Mouse (Mus musculus) lung, postnatal 0 days (tissue): ENCODE measurements around the gene Csrp1. TPM values are rescaled to one million over a fixed set of nuclear protein-coding genes. Genes with fewer than 3 reads are reported as not detected.

ENCODE experiments used
- ATAC-seq: fragments of 200-750 bp; cut with Nextera tagmentation; 2 replicates; pipeline ENCODE4 v1.8.0; 2017; ENCODE audit warnings: moderate library complexity
- DNase-seq: peaks from one replicate; pipeline ENCODE4 v3.0.0-alpha.2; 2016; ENCODE audit warnings: low spot score
- H3K27ac ChIP-seq: fragments of 300-500 bp; sonication (generic); 2 replicates; pipeline ENCODE4 v1.5.1; 2014; ENCODE audit warnings: antibody characterized with exemption, mild to moderate bottlenecking, low read length, mixed read lengths
- H3K27me3 ChIP-seq: fragments of 300-500 bp; sonication (generic); replicated peaks from 2 replicates; pipeline ENCODE4 v1.6.1; 2014; ENCODE audit warnings: low read length, mixed read lengths; ENCODE audit not compliant: insufficient read depth
- H3K36me3 ChIP-seq: fragments of 300-500 bp; sonication (generic); 2 replicates; pipeline ENCODE4 v1.6.1; 2014; ENCODE audit warnings: low read length, mixed read lengths; ENCODE audit not compliant: insufficient read depth
- H3K4me1 ChIP-seq: fragments of 300-500 bp; sonication (generic); 2 replicates; pipeline ENCODE4 v1.6.1; 2014; ENCODE audit warnings: antibody characterized with exemption, low read depth, low read length, mixed read lengths; ENCODE audit not compliant: insufficient read depth
- H3K4me2 ChIP-seq: fragments of 300-500 bp; sonication (generic); replicated peaks from 2 replicates; pipeline ENCODE4 v1.6.1; 2014; ENCODE audit warnings: low read depth, mild to moderate bottlenecking, low read length, moderate library complexity, mixed read lengths
- H3K4me3 ChIP-seq: fragments of 300-500 bp; sonication (generic); 2 replicates; pipeline ENCODE4 v1.5.1; 2014; ENCODE audit warnings: low read depth, low read length
- H3K9ac ChIP-seq: fragments of 300-500 bp; sonication (generic); replicated peaks from 2 replicates; pipeline ENCODE4 v1.6.1; 2014; ENCODE audit warnings: low read depth, mild to moderate bottlenecking
- H3K9me3 ChIP-seq: fragments of 300-500 bp; sonication (generic); 2 replicates; pipeline ENCODE4 v1.6.1; 2016; ENCODE audit warnings: low read length, mixed read lengths
- CTCF ChIP-seq: IDR thresholded peaks from 2 replicates; pipeline ENCODE4 v1.5.1; 2016; ENCODE audit warnings: antibody characterized with exemption, mild to moderate bottlenecking
- EP300 ChIP-seq: IDR thresholded peaks from 2 replicates; pipeline ENCODE4 v1.6.1; 2016; ENCODE audit warnings: antibody characterized with exemption, mild to moderate bottlenecking, control low read depth
- WGBS: fragments of 180-500 bp; shearing (Covaris S2); extraction: QIAGEN DNeasy Blood & Tissue Kit; methylation state at CpG from one replicate; pipeline ENCODE4 v1.1.7; 2014; 5-methylcytosine and 5-hydroxymethylcytosine counted together
- polyA plus RNA-seq: library from polyadenylated mRNA; unstranded; fragments of >200 nt; fragmentation: Nextera tagmentation; extraction: Ambion mirVana; gene quantifications from 2 replicates; pipeline ENCODE4 v1.2.1, GENCODE M21; 2015

Gene Csrp1
- polyA plus RNA-seq, 1 experiment from 2014 or later: 545 TPM

DNA sequence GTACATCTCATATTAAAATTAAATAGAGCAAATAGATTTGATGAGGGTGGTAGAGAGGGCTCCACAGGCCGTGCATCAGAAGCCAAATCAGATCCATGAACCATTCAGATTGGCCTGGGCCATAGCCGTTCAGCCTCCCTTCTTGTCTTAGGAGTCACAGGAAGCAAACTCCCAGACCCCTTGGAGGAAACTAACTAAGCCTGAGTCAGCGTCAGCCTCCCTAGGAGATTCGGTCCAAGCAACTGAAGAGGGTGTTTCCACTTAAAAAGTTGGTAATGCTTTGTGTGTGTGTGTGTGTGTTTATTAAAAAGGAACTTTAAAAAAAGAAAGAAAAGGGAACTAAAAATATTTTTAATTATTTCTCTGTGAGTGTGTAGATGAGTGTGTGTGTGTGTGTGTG lies 35.0 kb upstream of the Csrp1 start:
- Histone ChIP-seq H3K27ac (no peak overlapping the region; the same call in 1 of the 2 replicates), H3K4me3 (no peak overlapping the region), H3K9me3 (no peaks in the 10 kb centered on the region), H3K9ac (no peak overlapping the region), H3K36me3 (no peaks in the 10 kb centered on the region), H3K27me3 (no peaks in the 10 kb centered on the region), H3K4me2 (no peak overlapping the region), H3K4me1 (peaks cover 14% of the 10 kb centered on the region)
- DNase-seq: peak; percentile 50
- no peak for ATAC-seq
- TF ChIP-seq CTCF (no peak), EP300 (no peak)
- WGBS: 32% methylated on average over 4 of the region's 4 CpGs

DNA sequence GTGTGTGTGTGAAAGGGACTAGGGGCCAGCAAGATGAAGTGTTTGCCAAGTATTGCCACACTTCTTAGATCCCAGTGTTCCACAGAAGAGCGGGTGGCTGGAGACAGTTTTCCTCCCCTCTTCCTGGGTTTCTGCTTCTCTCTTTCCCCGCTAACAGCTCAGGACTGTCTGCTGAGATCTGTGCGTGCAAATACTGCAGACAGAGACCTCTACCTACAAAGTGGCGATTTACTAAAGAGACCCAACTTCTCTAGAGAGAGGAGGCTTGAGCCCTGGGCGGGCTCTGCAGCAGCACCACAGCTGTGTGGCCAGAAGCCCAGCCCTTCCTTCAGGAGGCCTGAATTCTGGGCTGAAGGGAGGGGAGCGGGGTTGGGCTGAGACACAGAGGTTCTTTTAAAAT lies 34.5 kb upstream of the Csrp1 start:
- Histone ChIP-seq H3K4me1 (peaks cover 14% of the 10 kb centered on the region), H3K4me3 (no peak overlapping the region), H3K9ac (0 out of 2 replicates have a peak overlapping the region, but pooled peaks have one; percentile 23), H3K27ac (0 out of 2 replicates have a peak overlapping the region, but pooled peaks have one; percentile 47), H3K27me3 (no peaks in the 10 kb centered on the region), H3K4me2 (peak overlapping the region; percentile 81), H3K36me3 (no peaks in the 10 kb centered on the region), H3K9me3 (no peaks in the 10 kb centered on the region)
- peak; percentile 78 for DNase-seq
- TF ChIP-seq CTCF: no peak
- TF ChIP-seq EP300: no peak
- ATAC-seq: no peak
- WGBS: 24% methylated on average over 6 of the region's 6 CpGs

- H3K9ac ChIP-seq: peak overlapping the region; percentile 62
- TF ChIP-seq EP300 (peak; percentile 83), CTCF (peak; percentile 25; the same call in 1 of the 2 replicates)
- under 1% methylated on average over 19 of the region's 19 CpGs for WGBS
- peak; percentile 46 for ATAC-seq
- H3K4me2 ChIP-seq: peak overlapping the region; percentile 81
- H3K27me3 ChIP-seq: no peaks in the 10 kb centered on the region
- H3K9me3 ChIP-seq: no peaks in the 10 kb centered on the region
- H3K27ac ChIP-seq: peak overlapping the region; percentile 89
- peaks cover 23% of the 10 kb centered on the region for H3K4me1 ChIP-seq
- H3K36me3 ChIP-seq: no peaks in the 10 kb centered on the region
- peak overlapping the region; percentile 69 for H3K4me3 ChIP-seq
- DNase-seq: peak; percentile 77
These were observed 32.9 kb upstream of the Csrp1 start for GRCm38 (mm10) chr1:135686792-135687510.

- H3K4me1 ChIP-seq: peaks cover 23% of the 10 kb centered on the region
- ATAC-seq (peak; percentile 89), DNase-seq (peak; percentile 91)
- H3K9ac ChIP-seq: peak overlapping the region; percentile 62
- peak overlapping the region; percentile 81 for H3K4me2 ChIP-seq
- TF ChIP-seq EP300 (peak; percentile 39; the same call in 1 of the 2 replicates), CTCF (no peak)
- no peaks in the 10 kb centered on the region for H3K36me3 ChIP-seq
- under 1% methylated on average over 59 of the region's 81 CpGs for WGBS
- H3K9me3 ChIP-seq: no peaks in the 10 kb centered on the region
- peak overlapping the region; percentile 69 for H3K4me3 ChIP-seq
- peak overlapping the region; percentile 89 for H3K27ac ChIP-seq
- no peaks in the 10 kb centered on the region for H3K27me3 ChIP-seq
These were observed 31.9 kb upstream of the Csrp1 start for GRCm38 (mm10) chr1:135687771-135688492.

- peak overlapping the region; percentile 69 for H3K4me3 ChIP-seq
- peak overlapping the region; percentile 89 for H3K27ac ChIP-seq
- no peaks in the 10 kb centered on the region for H3K36me3 ChIP-seq
- peaks cover 23% of the 10 kb centered on the region for H3K4me1 ChIP-seq
- WGBS: 15% methylated on average over 6 of the region's 6 CpGs
- ATAC-seq: no peak
- TF ChIP-seq CTCF (no peak), EP300 (no peak)
- H3K9me3 ChIP-seq: no peaks in the 10 kb centered on the region
- DNase-seq: peak; percentile 30
- peak overlapping the region; percentile 81 for H3K4me2 ChIP-seq
- H3K27me3 ChIP-seq: no peaks in the 10 kb centered on the region
- H3K9ac ChIP-seq: no peak overlapping the region
These were observed 31.2 kb upstream of the Csrp1 start for GRCm38 (mm10) chr1:135688686-135689085.

DNA sequence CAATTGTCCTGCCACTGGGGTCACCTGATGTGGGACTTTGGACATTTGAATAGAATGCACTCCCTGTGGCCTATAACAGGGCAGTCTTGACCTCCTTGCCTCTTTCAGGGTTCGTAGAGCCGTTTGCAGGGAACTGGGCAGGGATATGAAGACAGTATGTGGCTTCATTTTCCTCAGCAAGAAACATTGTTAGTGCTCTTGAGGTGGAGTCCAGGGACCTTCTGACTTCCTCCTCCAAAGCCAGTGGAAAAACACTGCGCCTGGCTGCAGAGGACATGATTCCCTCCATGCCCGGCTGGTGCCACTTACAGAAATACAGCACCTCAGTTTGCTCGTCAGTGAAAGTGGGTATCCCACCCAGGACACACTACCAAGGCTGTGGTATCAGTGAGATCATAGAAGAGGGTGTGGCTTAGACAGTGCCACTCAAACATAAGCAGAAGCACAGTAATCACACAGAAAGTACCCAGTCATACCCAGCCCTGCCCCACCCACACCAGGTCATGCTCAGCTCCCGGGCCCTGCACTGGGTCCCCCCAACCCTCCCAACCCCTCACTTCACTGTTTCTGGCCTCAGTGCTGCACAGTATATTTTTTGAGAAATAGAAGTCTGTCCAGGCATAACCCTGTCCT lies 29.0 kb upstream of the Csrp1 start:
- no peak overlapping the region for H3K4me3 ChIP-seq
- H3K9ac ChIP-seq: no peak overlapping the region
- 73% methylated on average over 6 of the region's 6 CpGs for WGBS
- peak; percentile 45 for DNase-seq
- H3K4me1 ChIP-seq: peaks cover 17% of the 10 kb centered on the region
- no peak for ATAC-seq
- H3K9me3 ChIP-seq: no peaks in the 10 kb centered on the region
- no peaks in the 10 kb centered on the region for H3K27me3 ChIP-seq
- no peak overlapping the region for H3K4me2 ChIP-seq
- 0 out of 2 replicates have a peak overlapping the region, but pooled peaks have one; percentile 20 for H3K27ac ChIP-seq
- no peak for TF ChIP-seq EP300
- no peak for TF ChIP-seq CTCF
- H3K36me3 ChIP-seq: no peaks in the 10 kb centered on the region
